Mouse (Mus musculus) left cerebral cortex, adult 8-10 months (tissue): ENCODE measurements around the gene Sik2. TPM values are rescaled to one million over a fixed set of nuclear protein-coding genes. Genes with fewer than 3 reads are reported as not detected.

Source experiments
- DNase-seq, 2 experiments: peaks; one replicate each; pipeline ENCODE4 v3.0.0; 2022; ENCODE audit warnings: low spot score in 2 of 2
- total RNA-seq, 4 experiments: library from RNA; stranded (reverse); gene quantifications; 2 replicates each; pipeline ENCODE4 v1.2.4; 2022

Gene Sik2
- total RNA-seq, 4 experiments from 2014 or later = 41.2 to 49.3 (median 43.6) TPM

- no peak for DNase-seq
Observed at GRCm38 (mm10) chr9:50986677-50987076, 22.2 kb downstream of the Sik2 start.

DNA sequence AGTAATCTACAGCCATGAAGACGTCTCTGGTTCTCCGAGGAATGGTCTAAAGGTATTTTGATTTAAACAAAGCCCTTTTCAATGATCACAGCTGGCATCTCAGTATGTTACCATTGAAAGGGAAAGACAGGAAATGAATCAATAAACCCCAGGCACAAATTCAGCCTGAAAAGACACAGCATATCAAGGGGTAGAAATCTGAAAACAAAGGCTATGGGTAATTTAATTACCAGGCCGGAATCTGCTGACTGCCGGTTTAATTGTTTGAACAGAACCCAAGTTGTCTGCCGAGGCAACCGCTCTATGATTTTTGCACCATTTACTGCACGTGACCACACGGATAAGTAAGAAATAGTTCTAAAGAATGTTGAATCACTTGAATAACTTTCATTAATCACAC is 22.8 kb downstream of the Sik2 start:
- DNase-seq = no peak

GRCm38 (mm10) chr9:50981499-50982190 is 27.2 kb downstream of the Sik2 start:
- DNase-seq = no peak

GRCm38 (mm10) chr9:50974631-50975030 is 34.2 kb downstream of the Sik2 start:
- no peak for DNase-seq

DNA sequence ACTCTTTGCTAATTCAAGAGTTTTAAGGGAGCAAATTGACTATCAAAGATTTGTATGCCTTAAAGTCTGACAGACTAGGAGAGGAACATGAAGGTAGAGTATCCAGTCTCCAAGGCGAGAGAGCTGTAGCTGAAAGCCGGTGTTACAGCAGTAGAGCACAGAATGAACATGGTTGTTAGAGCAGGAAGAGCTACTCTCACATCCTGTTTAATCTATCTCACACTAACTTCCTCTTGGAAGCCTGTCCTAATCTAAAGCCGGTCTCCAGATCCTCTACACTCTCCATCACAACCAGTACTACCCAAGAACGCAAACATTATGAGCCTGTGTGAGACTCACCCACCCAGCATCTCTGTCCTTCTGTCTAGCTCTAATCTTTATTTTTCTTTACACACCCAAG is 38.5 kb downstream of the Sik2 start:
- no peak for DNase-seq

- no peak for DNase-seq
Observed at GRCm38 (mm10) chr9:50969266-50969665, 39.6 kb downstream of the Sik2 start.

GRCm38 (mm10) chr9:50966277-50966676 is 42.6 kb downstream of the Sik2 start:
- DNase-seq = peak in 1 of 2 experiments; percentile 29

DNA sequence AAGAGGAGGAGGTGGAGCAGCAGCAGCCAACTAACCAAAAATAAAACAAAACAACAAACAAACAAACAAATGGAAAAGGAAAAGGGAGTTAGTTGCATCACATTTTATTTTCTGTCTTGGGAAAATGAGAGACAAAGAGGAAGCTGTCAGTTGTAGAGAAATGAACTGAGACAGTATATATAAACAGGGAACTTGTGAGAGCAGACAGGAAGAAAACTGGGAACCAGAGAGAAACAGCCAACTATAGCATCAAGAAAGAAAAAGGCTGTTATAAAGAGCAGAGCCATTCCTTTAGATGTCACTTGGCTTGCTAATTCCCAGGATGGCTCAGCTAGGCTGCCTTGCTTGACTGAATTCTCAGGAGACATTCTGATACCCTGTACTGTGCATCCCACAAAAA is 43.5 kb downstream of the Sik2 start:
- no peak for DNase-seq

- DNase-seq = no peak
Observed at GRCm38 (mm10) chr9:50964911-50965310, 44.0 kb downstream of the Sik2 start.

DNA sequence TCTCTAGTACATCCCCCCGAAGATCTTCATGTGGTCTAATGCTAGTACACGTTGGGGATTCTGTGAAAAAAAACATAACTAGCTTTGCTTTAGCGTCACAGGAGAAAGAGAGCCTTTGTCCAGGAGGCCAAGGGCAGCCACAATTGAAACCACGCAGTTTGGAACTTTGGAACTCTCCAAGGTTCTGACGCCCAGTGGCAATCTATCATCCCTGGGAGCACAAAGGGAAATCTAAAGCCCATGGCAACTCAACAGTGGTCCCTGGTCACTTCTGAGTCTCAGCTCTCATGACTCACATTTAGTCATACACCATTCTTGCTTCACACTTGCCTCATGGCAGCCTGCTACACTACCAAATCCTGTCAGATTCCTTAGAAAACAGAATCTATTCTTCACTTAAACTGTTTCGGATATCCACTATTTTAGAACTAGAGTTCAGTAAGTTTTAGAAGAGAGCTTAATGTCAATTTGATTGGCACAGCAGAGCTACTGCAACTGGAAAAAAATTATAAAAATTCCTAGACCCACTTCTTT is 50.9 kb downstream of the Sik2 start:
- no peak for DNase-seq

DNA sequence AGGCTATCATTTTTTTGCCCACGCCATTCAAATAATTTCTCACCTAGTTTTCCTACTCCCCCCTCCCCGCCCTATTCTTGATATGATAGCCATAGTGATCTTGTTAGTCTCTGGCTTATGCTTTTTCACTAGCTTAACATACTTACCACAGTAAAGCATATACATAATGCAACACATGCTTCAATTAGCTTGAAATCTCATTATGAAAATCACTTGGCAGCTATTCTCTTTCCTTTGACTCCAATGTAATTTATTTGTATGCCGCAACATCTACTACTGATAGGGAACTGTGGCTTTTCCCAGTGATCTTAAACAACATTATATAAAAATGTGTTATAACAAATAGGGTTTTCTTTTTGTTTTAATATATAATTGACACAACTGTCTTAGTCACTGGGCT is 53.7 kb downstream of the Sik2 start:
- no peak for DNase-seq

DNA sequence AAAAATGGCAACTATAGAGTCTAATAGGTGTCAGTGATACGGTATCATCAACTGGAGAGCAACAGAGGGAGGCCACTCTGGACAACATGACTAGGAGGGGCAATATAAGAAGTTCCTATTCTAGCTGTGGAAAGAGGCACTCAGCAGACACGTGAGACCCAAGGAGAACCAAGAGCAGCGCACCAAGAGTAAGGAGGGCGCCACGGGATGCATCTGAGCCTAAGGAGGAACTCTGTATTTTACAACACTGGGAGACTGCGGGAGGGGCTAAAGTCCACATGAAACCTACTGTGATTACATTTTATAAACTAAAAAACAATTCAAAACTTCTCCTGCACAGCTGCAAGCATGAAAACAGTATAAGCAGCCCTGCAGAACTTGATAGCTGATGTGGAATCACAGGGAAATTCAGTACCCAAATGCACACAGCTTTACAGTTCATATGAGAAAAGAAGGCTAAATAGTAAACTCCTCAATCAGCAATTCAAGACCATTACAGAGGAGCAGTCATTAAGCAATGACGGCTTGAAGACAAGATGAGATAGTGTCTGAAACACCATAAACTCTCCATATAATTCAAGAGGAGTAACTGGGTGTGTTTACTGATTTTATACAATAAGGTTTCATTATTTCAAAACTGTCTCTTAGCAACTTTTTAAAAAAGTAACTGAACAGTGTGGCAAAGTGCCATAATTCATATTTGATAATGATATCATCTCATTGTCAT is 60.6 kb downstream of the Sik2 start:
- no peak for DNase-seq

DNA sequence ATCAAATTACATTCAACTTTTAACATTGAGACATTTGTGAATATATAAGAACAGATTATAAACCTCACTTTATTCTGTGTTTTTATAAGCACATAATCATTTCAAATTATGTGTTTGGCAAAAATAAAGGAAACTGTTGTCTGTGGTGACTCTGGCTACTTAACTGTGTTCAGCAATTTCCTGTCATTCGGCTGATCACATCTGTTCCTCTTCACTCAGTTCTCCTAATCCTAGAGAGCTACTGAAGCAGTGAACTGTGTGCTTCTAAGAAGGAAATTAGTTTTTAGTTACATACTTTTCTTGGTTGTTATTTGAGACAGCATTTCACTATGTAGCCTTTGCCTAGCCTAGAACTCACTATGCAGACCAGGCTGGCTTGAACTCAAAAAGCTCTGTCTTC is 62.5 kb downstream of the Sik2 start:
- DNase-seq = no peak

DNA sequence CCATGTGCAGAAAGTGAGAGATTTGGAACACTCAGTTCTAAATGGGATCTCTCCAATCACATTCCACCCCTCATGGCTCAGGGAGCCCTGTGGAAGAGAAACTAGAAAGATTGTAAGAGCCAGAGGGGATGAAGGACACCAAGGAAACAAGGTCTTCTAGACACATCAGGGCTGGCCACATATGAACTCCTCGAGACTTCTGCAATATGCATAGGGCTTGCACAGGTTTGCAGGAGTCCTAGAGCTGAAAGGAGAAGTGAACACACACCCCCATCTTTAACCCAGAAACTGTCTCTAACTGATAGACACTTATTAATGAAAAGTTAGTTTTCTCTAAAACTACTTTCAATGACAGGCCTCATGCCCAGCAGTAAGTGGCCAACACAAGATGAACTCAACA is 64.0 kb downstream of the Sik2 start:
- DNase-seq = no peak

DNA sequence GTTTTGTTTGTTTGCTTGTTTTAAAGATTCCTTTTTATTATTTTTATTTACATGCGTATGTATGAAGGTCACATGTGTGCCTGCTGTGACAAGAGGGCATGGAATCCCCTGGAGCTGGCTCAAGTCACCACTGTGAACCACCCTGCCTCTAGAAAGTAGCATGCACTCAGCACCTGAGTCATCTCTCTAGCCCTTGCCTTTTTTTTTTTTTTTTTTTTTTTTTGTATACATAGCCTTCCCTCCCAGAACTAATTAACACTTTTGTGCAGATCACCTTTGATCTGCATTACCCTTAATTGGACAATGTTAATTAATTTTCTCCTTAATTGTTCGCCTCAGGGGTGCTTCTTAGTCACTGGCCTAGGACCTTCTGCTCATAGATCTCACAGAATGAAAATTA is 66.2 kb downstream of the Sik2 start:
- no peak for DNase-seq

GRCm38 (mm10) chr9:50941804-50942401 is 67.0 kb downstream of the Sik2 start:
- no peak for DNase-seq

DNA sequence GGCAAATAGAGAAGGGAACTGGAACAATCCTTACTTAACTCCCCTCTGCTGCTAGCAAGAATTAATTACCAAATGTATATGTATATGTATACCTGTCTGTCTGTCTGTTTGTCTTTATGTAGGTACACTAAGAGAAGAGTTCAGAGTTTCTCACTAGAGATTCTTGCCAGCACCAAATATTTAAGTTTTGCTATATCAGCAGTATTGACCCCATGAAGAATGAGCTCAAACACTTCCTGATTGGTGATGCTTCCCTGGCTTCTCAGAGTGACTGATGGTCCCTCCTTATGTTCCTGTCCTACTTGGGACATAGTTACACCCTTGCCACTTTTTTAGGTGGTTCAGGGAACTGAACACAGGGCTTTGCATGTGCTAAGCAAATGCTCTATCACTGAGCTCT is 78.9 kb downstream of the Sik2 start:
- no peak for DNase-seq

GRCm38 (mm10) chr9:50925801-50926200 is 83.1 kb downstream of the Sik2 start:
- no peak for DNase-seq

DNA sequence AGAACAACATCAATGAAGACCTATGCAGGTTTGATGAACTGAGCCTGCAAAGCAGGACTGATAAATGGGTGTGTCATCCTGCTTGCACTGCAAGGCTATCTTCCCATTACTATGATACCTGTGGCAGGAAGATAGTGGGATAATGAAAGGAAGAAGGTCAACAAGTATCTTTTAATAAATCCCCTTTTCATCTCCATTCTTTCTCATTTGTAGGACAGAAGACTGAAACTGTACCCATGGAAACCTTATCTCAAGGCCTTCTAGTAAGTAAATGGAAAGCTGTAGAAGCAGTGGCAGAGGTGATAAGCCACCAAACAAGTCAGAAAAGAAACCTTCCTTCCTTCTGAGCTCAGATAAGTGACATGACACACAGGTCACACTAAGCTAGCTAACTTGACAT is 84.4 kb downstream of the Sik2 start:
- DNase-seq = no peak

- DNase-seq = no peak
Observed at GRCm38 (mm10) chr9:50922363-50923153, 86.3 kb downstream of the Sik2 start.
